Mouse (Mus musculus) erythroblast, adult 5-6 weeks (primary cell): Measurements from ENCODE around the gene Map2k1. TPM values are rescaled to one million over a fixed set of nuclear protein-coding genes. Genes with fewer than 3 reads are reported as not detected.
A peak's percentile ranks its signal among the peaks of the same experiment; 100 is the strongest.
"Not testable (repeated sequence)": the region's sequence is repeated elsewhere in the genome, so short reads cannot be mapped to it uniquely, and the experiment has no call there.

Experiments
- ATAC-seq: replicated peaks from 2 replicates; pipeline ENCODE4 v1.8.0; 2016; ENCODE audit warnings: moderate number of reproducible peaks, mild to moderate bottlenecking, moderate TSS enrichment, inconsistent platforms; ENCODE audit not compliant: poor library complexity, low FRiP score, severe bottlenecking
- total RNA-seq, 2 experiments: library from RNA; stranded (forward) in 1 of 2; stranded (reverse) in 1 of 2; fragments of 150-400 nt in 1 of 2; fragments of 200-764, 138-1000 nt in 1 of 2; gene quantifications; 2 replicates each; pipeline versions ENCODE4 v1.2.3 to v1.2.4; 2015 to 2017; ENCODE audit warnings: low replicate concordance in 2 of 2

Gene Map2k1
- total RNA-seq, 2 experiments from 2014 or later = 12.5 to 18.9 TPM

DNA sequence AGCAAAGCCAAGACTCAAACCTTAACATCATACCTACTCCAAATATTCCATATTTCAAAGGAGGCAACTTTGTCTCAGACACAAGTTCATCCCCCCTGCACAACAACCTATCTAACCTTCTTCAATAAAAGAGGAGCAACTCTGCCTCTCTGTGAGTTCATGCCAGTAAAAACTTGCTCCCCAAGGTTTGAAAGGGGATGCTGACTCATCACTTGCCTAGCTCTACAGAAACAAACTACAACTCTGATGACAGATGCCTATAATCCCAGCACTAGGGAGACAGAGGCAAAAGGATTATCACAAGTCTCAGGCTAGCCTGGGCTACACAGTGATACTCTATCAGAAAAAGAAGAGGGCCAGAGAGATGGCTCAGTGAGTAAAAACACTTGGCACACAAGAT, 35.5 kb downstream of the Map2k1 start:
- no peak for ATAC-seq

DNA sequence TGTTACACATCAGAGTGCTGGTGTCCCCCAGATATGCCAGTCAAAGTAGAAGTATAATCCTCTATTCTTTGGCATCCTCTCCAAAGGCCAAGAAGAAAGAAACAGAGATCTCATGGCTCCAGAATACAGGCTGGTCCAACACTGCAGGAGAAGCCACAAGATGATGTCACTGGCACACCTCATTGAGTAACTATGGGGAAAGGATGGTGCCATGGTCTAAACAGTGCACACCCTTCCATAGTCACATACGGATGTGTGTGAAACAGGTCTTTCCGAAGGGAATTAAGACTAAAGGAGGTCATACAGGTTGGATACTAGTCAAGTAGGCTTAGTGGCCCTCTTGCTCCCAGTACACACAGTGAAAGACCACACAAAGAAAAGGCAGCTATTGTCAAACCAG, 36.8 kb downstream of the Map2k1 start:
- no peak for ATAC-seq

DNA sequence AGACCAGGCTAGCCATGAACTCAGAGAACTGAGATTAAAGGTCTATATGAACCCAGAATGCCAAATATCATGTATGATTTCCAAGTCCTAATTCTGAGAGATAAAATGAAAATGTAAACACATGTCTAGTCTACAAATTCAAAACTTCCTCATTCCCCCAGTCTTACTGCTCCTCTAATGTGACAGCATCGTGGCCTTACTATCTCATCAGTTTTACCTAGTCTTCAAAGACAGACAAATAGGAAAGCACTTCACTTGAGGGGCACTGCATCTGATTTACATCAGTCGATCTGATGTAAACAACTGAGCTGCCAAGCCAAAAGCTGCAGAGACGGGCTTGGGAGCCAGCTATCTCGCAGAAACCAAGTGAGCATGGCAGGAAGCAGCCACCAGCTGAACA, 37.3 kb downstream of the Map2k1 start:
- ATAC-seq = no peak

DNA sequence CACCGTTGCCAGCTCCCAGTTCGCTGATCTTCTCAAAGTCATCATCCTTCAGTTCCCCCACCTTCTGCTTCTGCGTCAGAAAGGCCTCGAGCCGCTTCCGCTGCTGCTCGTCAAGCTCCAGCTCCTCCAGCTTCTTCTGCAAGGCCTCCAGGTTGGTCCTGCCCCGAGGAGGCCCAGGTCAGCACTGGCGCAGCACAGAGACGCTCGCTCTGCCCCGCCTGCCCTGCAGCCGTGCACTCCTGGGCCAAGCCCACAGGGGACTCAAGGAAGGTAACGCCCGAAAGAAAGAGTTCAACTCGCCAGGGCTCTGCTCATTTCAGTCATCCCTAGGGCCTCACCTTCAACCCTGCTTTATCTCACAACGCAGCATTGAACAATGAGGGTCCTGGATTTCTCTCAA, 39.0 kb downstream of the Map2k1 start:
- no peak for ATAC-seq

DNA sequence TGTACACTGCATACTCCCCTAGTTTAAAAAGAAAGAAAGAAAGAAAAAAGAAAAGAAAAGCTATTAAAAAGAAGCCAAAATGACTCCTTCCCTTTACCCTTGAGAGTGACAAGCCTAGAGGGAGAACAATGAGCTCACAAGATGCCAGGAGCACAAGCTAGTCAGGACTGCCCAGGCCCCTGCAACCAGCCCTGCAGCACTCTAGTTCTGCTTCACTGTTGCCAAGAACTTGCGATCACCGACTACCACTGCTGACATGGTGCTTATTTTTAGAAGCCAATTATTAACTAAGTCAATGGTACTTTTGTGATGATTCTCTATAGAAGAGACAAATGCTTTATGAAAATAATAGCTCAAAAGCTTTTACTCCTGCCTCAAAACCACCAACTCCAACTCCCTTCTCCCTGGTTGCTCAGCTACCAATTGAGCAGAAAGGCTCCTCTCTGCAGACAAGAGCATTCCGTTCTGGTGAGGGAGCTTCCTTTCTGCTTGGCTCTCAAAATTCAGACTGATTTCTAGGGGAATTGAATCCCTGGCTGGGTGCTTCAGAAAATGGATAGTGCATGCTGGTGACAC, 45.8 kb downstream of the Map2k1 start:
- ATAC-seq = no peak

DNA sequence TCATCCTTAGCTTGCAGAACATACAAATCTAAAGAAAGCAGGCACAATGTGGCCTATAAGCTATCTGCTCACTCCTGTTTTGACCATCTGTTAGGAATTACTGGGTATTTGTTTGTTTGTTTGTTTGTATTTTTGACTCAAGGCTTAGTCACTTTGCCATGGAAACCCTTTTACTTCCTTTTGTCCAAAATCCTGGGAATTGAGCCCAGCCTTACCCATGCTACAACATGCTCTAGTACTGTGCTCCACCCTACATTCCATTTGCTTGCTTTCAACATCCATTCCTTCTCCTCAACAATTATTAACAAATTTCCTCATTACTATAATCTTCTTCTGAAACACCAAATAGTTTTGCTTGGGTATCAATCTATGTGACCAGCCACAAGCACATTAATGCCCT, 50.6 kb downstream of the Map2k1 start:
- no peak for ATAC-seq

DNA sequence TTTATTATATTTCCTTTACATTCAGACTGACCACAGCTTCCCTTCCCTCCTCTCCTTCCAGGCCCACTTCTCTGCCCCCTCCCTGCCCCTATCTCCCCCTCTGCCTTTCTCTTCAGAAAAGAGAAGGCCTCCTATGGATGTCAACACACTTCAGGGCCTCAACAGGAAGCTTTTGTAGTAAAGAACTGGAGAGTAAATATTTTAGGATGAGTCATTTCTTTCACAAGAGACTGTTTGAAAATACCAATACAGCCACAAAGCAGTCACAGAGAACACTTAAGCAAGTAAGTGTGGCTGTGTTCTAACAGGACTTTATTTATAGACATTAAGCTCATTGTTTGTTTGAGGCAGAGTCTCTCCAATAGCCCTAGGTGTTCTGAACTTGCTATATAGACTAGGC, 51.1 kb downstream of the Map2k1 start:
- no peak for ATAC-seq

DNA sequence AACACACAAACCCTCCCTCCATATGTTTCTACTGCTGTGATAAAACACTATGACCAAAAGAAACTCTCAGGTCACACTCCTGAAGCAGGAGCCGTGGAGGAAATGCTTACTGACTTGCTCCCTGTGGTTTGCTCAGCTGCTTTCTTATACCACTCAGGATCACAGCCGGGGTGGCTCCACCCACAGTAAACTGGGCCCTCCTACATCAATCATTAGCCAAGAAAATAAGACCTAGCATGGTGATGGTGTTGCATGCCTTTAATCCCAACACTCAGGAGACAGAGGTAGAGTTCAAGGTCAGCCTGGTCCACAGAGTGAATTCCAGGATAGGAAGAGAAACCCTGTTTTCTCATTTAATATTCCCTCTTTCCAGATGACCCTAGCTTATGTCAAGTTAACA, 53.5 kb downstream of the Map2k1 start:
- no peak for ATAC-seq

DNA sequence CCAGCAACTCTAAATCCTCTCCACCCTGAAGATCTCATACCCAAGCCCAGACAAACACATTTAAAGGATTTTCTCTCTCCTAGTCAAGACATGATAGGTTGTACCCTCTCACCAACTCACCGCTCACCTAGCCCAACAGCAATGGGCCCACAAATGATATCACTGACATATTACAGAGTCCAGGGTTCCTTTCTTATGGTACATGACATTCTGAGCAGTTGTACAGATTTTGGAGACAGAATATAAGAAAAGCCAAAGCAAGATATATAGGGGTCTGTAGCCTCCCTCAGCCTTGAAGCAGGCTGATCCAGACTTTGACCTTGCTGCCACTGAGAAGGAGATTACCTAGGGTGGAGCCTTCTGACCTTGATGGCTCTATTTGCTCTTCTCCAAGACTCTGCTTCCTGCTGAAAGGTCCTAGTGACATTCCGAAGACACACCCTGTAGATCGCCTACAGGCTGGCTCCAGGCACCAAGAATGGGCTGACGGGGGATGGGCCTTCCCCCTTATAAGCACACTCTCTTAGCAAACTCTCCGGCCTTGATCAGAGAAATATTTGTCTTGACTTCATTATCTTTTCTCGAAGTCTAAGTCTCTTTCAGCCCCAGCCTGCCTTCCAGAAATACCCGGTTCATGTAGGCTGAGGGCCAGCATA, 54.5 kb downstream of the Map2k1 start:
- ATAC-seq = not testable (repeated sequence)

DNA sequence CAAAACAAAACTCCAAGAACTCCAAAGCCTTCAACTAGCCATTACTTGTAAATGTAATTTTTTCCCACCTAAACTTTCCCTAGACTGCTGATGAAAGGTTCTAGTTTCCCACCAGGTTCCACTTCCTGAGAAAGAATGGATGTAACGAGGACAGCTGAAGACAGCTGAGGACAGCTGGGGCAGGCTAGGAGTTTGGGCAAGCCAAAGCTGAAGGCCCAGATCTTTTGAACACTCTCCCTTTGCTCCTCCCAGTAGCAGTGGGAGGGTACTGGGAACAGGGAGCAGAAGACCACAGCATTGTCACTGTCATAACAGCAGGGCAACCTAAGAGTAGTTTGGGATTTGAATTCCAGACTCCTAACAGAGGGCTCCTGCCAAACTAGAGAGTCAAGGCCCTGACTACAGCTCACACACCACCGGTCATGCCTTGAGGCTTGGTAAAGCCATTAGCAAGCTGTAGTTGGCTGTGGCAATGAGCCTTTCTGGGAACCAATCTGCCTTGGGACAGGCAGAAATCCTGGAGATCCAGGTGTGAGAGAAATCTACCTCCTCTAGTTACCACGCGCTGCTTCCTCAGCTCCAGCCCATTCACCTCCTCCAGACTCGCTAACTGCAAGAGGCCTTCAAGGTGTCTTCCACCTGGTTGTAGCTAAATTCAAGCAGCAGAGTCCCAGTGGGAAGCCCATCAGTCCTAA, 55.2 kb downstream of the Map2k1 start:
- no peak for ATAC-seq

DNA sequence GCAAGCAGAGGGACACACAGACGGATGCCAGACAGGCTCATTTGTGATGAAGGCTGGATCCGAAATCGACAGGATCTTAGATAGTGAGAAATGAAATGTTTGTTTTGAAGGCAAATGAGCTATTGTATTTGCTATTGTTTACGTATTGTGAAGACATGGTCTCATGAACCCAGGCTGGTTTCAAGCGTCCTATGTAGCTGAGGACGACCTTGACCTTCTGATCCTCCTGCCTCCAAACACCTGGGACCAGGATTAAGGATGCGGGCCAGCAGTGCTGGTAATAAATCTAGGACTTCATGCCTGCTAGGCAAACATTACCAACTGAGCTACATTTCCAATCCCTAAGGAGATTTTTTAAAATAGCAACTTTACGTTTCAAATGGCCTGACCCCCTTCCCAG, 55.9 kb downstream of the Map2k1 start:
- no peak for ATAC-seq

DNA sequence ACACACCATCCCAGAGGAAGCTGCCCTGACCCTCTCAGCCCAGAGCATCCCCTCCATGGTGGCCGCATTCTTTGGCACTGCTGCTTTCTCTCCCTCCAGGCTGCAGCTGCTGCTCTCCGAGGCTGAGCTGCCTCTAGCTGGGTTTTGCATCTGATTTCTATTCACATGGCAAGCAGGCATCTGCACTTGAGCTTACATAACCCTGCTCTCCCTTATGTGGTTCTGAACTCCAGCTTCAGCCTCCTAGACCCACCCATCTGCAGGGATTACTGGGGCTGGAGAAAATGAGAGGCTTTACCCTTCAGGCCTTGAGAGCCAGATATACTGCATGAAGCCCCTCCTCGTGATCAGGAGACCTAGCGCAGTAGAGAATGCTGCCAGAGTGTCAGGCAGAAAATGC, 57.9 kb downstream of the Map2k1 start:
- ATAC-seq = no peak

DNA sequence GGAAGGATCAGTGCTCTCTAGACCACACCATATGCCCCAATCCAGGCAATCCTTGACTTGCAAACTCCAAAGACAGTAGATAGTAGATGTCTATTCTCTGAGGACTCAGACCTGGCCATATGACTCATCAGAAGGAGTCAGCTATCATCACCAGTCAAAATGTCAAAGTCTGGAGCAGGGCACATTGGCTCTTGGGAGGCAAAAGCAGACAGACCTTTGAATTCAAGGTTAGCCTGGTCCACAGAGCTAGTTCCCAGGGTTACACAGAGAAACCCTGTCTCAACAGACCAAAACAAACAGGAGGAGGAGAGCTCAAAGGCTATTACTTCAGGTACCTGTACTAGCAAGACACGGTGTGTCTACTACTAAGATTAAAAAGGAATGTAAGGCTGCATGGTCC, 59.6 kb downstream of the Map2k1 start:
- no peak for ATAC-seq

DNA sequence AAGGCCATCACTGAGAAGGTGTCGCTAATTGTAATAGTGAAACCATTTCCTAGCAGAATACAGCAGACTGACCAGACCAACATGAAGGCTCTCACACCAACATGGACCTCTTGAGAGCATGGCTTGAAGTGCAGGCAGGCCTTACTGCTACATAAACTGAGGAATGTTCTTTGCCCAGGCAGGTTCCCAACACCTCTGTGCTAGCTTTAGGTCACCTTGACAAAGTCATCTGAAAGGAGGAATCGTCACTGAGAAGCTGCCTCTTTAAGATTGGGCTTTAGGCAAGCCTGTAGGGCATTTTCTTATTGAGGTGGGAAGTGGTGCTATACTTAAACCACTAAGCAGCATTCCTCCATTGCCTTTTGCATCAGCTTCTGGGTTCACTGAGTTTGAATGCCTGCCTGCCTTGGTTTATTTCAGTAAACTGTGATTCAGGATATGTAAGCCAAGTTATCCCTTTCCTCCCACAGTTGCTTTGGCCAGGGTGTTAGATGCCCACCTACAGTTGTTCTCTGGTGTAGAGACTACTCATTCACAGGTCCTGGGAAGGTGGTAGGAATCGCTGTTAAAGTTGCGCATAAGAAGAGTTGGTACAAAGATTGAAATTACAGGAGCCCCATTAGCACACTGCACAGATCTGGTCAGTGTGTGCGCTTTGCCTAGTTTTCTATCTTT, 69.1 kb downstream of the Map2k1 start:
- ATAC-seq = no peak

DNA sequence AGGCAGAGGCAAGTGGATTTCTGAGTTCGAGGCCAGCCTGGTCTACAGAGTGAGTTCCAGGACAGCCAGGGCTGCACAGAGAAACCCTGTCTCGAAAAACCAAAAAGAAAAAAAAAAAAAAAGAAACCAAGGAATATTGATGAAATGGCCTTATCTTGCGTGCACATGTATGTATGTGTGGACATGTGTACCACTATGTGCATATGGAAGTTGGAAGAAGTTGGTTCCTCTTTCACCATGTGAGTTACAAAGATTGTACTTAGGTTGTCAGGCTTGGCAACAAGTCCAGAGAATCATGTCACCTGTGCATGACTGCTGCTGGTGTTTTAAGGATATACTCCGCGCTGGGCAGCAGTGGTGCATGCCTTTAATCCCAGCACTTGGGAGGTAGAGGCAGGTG, 70.1 kb downstream of the Map2k1 start:
- not testable (repeated sequence) for ATAC-seq

DNA sequence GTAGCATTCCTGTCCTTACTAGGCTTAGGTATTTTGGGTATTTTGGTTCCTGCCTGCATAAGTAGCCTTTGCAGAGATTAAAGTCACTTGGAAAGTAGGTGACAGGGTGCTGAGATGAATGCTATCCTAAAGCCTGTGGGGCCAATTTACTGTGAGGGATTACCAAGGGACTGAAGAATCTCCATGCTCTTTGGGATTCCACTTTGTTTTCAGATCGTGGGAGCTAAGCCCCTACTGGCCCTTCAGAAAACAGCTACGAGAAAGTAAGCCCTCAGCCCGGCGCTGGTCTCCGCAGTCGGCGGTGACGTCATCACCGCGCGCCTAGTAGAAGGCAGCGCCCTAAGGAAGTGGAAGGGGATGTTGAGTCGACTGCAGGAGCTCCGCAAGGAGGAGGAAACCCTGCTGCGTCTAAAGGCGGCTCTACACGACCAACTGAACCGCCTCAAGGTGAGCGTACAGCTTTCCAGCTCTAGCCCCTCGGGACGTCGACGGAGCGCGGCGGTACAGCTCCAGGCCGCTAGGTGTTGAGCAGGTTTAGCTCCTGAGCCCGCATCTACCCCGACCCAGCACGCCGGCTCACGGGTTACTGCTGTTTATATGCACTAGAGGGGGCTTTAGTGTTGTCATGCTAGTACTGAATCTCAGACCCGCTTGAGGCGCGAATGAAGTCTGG, 74.3 kb downstream of the Map2k1 start, which contains the start of gene Snapc5:
Snapc5 (plus strand) TSS at position 301 of the 673 bp plus-strand sequence.
- ATAC-seq = peak; percentile 95

DNA sequence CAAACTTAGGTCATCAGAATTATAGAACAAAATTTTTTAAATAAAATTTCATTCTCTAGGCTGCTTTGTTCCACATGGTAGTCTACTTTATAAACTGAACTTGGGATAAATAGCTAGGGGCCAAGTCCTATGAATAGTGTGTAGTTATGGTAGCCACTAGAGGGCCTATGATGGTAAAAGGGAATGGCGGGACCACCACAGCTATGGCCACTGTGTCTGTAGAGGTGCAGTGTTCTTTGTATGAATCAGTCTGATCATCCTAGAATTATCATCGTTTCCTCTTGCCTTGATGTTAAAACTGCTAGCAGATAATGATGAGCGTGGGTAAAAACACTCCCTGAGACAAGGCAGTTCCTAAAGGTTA, 74.8 kb downstream of the Map2k1 start:
- ATAC-seq = 0 out of 2 replicates have a peak, but pooled peaks have one; percentile 7

DNA sequence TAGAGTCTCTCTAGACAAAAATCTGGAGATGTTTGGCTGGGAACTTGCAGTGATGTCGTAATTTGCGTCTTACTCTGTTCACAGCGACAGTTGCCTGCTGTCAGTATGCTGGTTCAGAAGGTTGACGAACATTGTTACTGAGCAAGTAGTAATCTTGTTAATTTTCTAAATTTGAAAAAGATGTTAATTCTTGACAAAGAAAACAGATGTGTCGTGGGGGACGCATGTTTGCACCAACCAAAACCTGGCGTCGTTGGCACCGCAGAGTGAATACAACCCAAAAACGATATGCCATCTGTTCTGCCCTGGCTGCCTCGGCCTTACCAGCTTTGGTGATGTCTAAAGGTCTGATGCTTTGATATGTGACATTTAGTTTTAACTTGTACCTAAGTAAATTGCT, 78.1 kb downstream of the Map2k1 start:
- no peak for ATAC-seq

DNA sequence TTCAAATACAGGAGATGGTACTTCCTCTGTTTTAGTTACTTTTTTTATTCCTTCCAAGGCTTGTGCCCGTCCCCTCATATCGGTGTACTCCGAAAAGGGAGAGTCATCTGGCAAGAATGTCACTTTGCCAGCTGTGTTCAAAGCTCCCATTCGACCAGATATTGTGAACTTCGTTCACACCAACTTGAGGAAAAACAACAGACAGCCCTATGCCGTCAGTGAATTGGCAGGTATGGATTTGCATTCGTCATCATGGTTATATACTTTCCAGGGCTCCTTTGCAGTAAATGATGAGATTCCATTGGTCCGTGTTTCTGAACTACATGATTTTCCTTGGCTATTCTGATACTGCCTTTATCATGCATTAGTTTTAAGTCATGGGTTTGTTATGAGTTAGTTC, 78.7 kb downstream of the Map2k1 start:
- ATAC-seq = no peak

DNA sequence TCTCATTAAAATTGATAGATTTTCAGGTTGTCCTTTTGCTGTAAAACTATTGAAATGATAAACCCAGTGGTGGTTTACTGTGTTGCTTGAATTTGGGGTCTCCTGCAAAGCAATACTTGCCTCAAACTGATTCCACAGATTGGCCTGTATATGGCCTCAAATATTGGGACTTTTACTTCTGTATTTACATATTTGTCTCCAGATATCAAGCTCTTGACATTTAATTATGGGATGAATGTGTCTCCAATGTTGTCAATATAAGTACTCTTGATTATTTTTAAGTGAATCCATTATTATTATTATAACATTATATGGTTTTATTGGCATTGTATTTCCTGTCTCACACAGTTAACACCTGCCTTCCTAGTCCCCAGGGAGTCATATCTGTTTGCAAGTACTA, 79.1 kb downstream of the Map2k1 start:
- ATAC-seq = no peak
